Mouse (Mus musculus) heart, embryonic 11.5 days (tissue): Measurements from ENCODE around the gene Gmip. TPM values are rescaled to one million over a fixed set of nuclear protein-coding genes. Genes with fewer than 3 reads are reported as not detected.

ENCODE experiments used
- ATAC-seq: fragments of 200-750 bp; cut with Nextera tagmentation; replicated peaks from 2 replicates; pipeline ENCODE4 v1.8.0; 2017; ENCODE audit warnings: moderate library complexity; ENCODE audit not compliant: insufficient number of reproducible peaks, low FRiP score, low TSS enrichment
- H3K27ac ChIP-seq: fragments of 300-500 bp; sonication (generic); 2 replicates; pipeline ENCODE4 v1.5.1; 2014; ENCODE audit warnings: mild to moderate bottlenecking, low read depth, low read length
- H3K27me3 ChIP-seq: fragments of 300-500 bp; sonication (generic); 2 replicates; pipeline ENCODE4 v1.6.1; 2014; ENCODE audit warnings: mild to moderate bottlenecking, low read length, mixed read lengths; ENCODE audit not compliant: control insufficient read depth, insufficient read depth
- H3K36me3 ChIP-seq: fragments of 300-500 bp; sonication (generic); 2 replicates; pipeline ENCODE4 v1.6.1; 2014; ENCODE audit warnings: mild to moderate bottlenecking, low read length, moderate library complexity, mixed read lengths; ENCODE audit not compliant: control insufficient read depth, insufficient read depth
- H3K4me1 ChIP-seq: fragments of 300-500 bp; sonication (generic); 2 replicates; pipeline ENCODE4 v1.6.1; 2014; ENCODE audit warnings: low read length; ENCODE audit not compliant: control insufficient read depth, insufficient read depth
- H3K4me2 ChIP-seq: fragments of 300-500 bp; sonication (generic); 2 replicates; pipeline ENCODE4 v1.6.1; 2014; ENCODE audit warnings: mild to moderate bottlenecking, moderate library complexity
- H3K4me3 ChIP-seq: fragments of 300-500 bp; sonication (generic); 2 replicates; pipeline ENCODE4 v1.5.1; 2014; ENCODE audit warnings: low read depth, low read length
- H3K9ac ChIP-seq: fragments of 300-500 bp; sonication (generic); 2 replicates; pipeline ENCODE4 v1.6.1; 2014; ENCODE audit warnings: mild to moderate bottlenecking, low read depth, low read length, moderate library complexity
- H3K9me3 ChIP-seq: fragments of 300-500 bp; sonication (generic); replicated peaks from 2 replicates; pipeline ENCODE4 v1.6.1; 2016; ENCODE audit warnings: low read length; ENCODE audit not compliant: control insufficient read depth
- WGBS: fragments of 180-500 bp; shearing (Covaris S2); extraction: QIAGEN DNeasy Blood & Tissue Kit; methylation state at CpG from one replicate; pipeline ENCODE4 v1.1.7; 2014; ENCODE audit not compliant: insufficient replicate concordance; 5-methylcytosine and 5-hydroxymethylcytosine counted together
- polyA plus RNA-seq: library from polyadenylated mRNA; unstranded; fragments of >200 nt; fragmentation: Nextera tagmentation; extraction: Ambion mirVana; gene quantifications from 2 replicates; pipeline ENCODE4 v1.2.1, GENCODE M21; 2014

Gmip gene
- polyA plus RNA-seq, 1 experiment from 2014 or later: 7.8 TPM

GRCm38 (mm10) chr8:69797661-69798060 is 10.8 kb upstream of the Gmip start:
- no peak overlapping the region for H3K27ac ChIP-seq
- H3K9me3 ChIP-seq: no peaks in the 10 kb centered on the region
- no peak overlapping the region for H3K4me3 ChIP-seq
- H3K27me3 ChIP-seq: no peaks in the 10 kb centered on the region
- no peak overlapping the region for H3K9ac ChIP-seq
- H3K4me1 ChIP-seq: peaks cover 3% of the 10 kb centered on the region
- no peak for ATAC-seq
- WGBS: 94% methylated on average over 10 of the region's 10 CpGs
- H3K36me3 ChIP-seq: peaks cover 63% of the 10 kb centered on the region
- no peak overlapping the region for H3K4me2 ChIP-seq

GRCm38 (mm10) chr8:69799261-69799660 is 9.2 kb upstream of the Gmip start:
- no peak overlapping the region for H3K27ac ChIP-seq
- no peaks in the 10 kb centered on the region for H3K4me1 ChIP-seq
- 93% methylated on average over 8 of the region's 8 CpGs for WGBS
- ATAC-seq: no peak
- no peak overlapping the region for H3K4me3 ChIP-seq
- no peaks in the 10 kb centered on the region for H3K27me3 ChIP-seq
- H3K9me3 ChIP-seq: no peaks in the 10 kb centered on the region
- no peak overlapping the region for H3K4me2 ChIP-seq
- H3K9ac ChIP-seq: no peak overlapping the region
- H3K36me3 ChIP-seq: peaks cover 76% of the 10 kb centered on the region

DNA sequence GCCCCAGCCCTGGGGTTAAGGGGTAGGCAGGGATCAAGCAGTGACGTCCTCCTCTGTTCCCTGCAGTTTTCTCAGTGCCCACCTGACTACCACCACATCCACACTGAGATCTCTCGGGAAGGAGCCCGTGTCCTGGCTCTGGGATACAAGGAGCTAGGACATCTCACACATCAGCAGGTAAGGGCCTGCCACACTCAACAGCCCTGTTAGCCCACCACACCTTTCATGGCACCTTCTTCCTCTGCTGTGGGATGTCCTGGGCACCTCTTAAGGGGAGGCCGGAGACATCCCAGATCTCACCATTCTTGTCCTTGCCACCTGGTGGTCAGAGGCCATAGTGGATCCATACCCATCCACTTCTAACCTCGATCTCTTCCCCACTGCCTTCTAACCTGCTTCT is 8.5 kb upstream of the Gmip start:
- 91% methylated on average over 5 of the region's 5 CpGs for WGBS
- no peak for ATAC-seq

DNA sequence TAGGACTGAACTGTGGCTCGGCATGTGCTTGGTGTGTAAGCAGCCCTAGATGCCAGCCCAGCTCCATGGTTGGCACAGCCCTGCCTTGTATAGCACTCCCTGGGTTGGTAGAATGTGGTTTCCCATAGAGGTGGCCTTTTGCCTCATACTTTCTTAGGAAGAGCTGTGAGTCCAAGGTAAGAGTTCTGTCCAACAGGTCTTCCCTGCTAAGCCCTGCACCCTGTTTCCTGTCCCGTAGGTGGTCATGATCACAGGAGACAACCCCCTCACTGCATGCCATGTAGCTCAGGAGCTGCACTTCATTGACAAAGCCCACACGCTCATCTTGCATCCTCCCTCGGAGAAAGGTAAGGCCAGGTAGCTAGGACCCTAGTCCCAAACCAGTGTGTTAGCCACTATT is 6.7 kb upstream of the Gmip start:
- Histone ChIP-seq H3K4me3 (no peak overlapping the region), H3K9me3 (no peaks in the 10 kb centered on the region), H3K4me1 (no peaks in the 10 kb centered on the region), H3K27me3 (no peaks in the 10 kb centered on the region), H3K27ac (no peak overlapping the region), H3K9ac (no peak overlapping the region), H3K36me3 (peaks cover 80% of the 10 kb centered on the region), H3K4me2 (no peak overlapping the region)
- WGBS: 94% methylated on average over 4 of the region's 4 CpGs
- ATAC-seq: no peak

More for the DNA sequence above, 8.5 kb upstream of the Gmip start:
- Histone ChIP-seq H3K27me3 (no peaks in the 10 kb centered on the region), H3K9me3 (no peaks in the 10 kb centered on the region), H3K4me3 (no peak overlapping the region), H3K4me1 (no peaks in the 10 kb centered on the region), H3K9ac (no peak overlapping the region), H3K36me3 (peaks cover 80% of the 10 kb centered on the region), H3K27ac (no peak overlapping the region), H3K4me2 (no peak overlapping the region)

DNA sequence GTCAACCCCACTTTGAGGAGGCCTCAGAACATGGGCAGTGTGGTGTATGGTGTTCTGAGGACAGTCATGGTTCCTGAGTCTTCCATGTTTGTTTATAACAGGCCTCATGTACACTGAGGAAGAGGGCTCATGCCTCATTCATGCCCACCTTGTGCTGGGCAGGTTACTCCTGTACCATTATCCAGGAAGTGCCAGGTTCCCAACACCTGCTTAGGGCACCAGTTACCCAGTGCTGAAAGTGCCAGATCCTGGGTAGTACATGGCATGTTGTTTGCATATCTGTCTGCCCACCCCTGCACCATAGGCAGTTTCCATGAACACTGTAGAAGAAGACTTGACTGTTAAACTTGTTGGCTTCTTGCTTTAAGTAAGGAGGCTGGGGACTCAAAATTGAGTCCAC is 6.3 kb upstream of the Gmip start:
- Histone ChIP-seq H3K4me1 (no peaks in the 10 kb centered on the region), H3K4me2 (no peak overlapping the region), H3K36me3 (peaks cover 80% of the 10 kb centered on the region), H3K27ac (no peak overlapping the region), H3K4me3 (no peak overlapping the region), H3K9me3 (no peaks in the 10 kb centered on the region), H3K9ac (no peak overlapping the region), H3K27me3 (no peaks in the 10 kb centered on the region)
- no peak for ATAC-seq

GRCm38 (mm10) chr8:69803366-69803765 is 5.1 kb upstream of the Gmip start:
- Histone ChIP-seq H3K4me1 (no peaks in the 10 kb centered on the region), H3K36me3 (peaks cover 76% of the 10 kb centered on the region), H3K9me3 (no peaks in the 10 kb centered on the region), H3K27ac (no peak overlapping the region), H3K27me3 (no peaks in the 10 kb centered on the region), H3K9ac (no peak overlapping the region), H3K4me3 (no peak overlapping the region), H3K4me2 (no peak overlapping the region)
- 90% methylated on average over 7 of the region's 7 CpGs for WGBS
- no peak for ATAC-seq

DNA sequence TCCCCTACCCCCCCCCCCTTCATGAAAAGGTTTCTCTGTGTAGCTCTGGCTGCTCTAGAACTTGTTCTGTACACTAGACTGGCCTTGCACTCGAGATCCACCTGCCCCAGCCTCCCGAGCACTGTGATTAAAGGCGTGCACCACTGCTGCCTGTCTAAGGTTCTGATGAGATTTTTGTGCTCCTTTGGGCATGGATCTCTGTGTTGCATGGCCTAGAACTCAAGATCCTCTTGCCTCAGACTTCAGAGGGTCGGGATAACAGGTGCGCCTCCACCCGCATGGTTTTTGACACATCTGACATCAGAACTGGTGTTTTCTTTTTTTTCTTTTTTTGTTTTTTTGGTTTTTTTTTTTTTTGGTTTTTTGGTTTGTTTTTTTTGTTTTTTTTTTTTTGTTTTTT is 3.9 kb upstream of the Gmip start:
- 0 out of 2 replicates have a peak, but pooled peaks cover 2% of the 10 kb centered on the region for H3K4me1 ChIP-seq
- WGBS: 88% methylated on average over 6 of the region's 6 CpGs
- H3K9me3 ChIP-seq: no peaks in the 10 kb centered on the region
- no peak overlapping the region for H3K4me3 ChIP-seq
- H3K27me3 ChIP-seq: no peaks in the 10 kb centered on the region
- no peak overlapping the region for H3K4me2 ChIP-seq
- H3K27ac ChIP-seq: no peak overlapping the region
- ATAC-seq: no peak
- peaks cover 68% of the 10 kb centered on the region for H3K36me3 ChIP-seq
- no peak overlapping the region for H3K9ac ChIP-seq

GRCm38 (mm10) chr8:69805086-69805485 is 3.4 kb upstream of the Gmip start:
- no peaks in the 10 kb centered on the region for H3K27me3 ChIP-seq
- WGBS: 91% methylated on average over 10 of the region's 10 CpGs
- no peaks in the 10 kb centered on the region for H3K9me3 ChIP-seq
- H3K4me1 ChIP-seq: 0 out of 2 replicates have a peak, but pooled peaks cover 2% of the 10 kb centered on the region
- H3K27ac ChIP-seq: no peak overlapping the region
- ATAC-seq: no peak
- H3K4me3 ChIP-seq: no peak overlapping the region
- H3K9ac ChIP-seq: no peak overlapping the region
- H3K4me2 ChIP-seq: no peak overlapping the region
- H3K36me3 ChIP-seq: peaks cover 62% of the 10 kb centered on the region

DNA sequence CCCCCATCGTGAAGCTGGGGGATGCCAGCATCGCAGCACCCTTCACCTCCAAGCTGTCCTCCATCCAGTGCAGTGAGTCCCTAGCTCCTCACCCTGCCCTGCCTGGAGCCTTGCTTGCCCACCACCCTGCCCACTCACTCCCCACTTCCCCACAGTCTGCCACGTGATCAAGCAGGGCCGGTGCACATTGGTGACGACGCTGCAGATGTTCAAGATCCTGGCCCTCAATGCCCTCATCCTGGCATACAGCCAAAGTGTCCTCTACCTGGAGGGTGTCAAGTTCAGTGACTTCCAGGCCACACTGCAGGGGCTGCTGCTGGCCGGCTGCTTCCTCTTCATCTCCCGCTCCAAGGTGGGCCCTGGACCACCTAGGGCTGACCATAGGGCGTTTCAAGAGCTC is 3.0 kb upstream of the Gmip start:
- Histone ChIP-seq H3K4me2 (no peak overlapping the region), H3K4me1 (0 out of 2 replicates have a peak, but pooled peaks cover 2% of the 10 kb centered on the region), H3K36me3 (peaks cover 59% of the 10 kb centered on the region), H3K4me3 (no peak overlapping the region), H3K27ac (no peak overlapping the region), H3K9ac (no peak overlapping the region), H3K9me3 (no peaks in the 10 kb centered on the region), H3K27me3 (no peaks in the 10 kb centered on the region)
- no peak for ATAC-seq
- 89% methylated on average over 9 of the region's 9 CpGs for WGBS
